Mouse (Mus musculus): ENCODE results near the gene Hcrt.

The Hcrt gene

DNA sequence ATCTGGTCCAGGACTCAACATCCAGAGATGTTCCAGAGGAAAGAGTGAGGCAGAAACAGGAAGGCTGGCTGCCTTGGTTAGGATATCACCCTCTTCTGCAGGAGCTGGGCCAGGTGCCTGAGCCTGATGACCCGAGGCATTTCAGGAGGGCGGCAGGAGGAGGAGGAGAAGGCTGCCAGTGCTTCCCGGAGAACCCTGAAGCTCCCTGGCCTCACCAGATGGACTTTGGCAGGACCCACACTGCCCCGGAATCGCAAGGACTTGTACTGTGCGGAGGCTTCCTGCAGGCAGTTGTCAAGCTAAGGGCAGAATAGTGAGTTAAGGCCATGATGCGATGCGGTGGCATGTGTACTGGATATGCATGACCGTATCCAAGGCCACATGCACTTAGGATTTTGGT is 4.0 kb upstream of the Hcrt start:
- peak; percentile 22 for DNase-seq

DNA sequence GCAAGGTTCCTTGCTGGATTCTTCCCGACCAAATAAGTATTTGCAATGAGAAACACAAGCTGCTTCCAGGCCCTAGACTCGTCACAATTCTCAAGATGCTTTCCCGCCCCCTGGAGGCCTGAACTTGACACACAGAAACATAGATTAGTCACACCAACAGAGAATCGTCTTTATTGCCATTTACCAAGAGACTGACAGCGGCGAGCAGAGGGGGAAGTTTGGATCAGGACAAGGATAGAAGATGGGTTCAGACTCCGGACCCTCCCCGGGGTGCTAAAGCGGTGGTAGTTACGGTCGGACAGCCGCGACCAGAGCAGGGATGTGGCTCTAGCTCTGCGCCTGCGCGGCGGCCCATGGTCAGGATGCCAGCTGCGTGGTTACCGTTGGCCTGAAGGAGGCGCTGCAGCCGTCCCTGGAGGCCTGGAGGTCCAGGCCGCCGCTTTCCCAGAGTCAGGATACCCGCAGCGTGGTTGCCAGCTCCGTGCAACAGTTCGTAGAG is 1.1 kb downstream of the Hcrt start:
- DNase-seq = peak; percentile 87

DNA sequence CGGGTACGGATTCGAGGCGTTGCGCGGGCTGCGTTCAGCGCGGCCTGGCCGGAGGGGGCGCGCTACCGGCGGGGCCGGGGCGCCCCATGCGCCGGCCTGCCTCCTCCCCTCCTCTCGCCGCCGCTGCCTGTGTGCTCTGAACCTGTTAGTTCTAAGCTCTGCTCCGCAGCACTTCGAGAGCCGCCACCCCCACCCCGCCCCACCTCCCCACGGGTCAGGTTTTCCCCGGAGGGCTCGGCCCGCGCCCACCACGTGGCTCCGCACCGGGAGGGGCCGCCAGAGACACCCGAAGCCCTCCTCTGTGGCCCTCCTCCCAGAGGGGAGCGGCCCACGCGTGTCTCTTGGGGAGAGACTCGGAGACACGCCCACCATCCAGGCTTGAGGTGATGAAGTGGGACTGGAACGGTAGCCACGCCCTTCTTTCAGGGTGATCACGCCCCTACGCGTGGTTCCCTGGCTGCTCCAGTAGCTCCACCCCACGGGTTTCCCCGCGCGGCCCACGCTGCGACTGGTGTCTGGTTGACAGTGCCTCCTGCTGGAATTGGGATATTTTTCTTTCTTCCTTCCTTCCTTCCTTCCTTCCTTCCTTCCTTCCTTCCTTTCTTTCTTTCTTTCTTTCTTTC is 3.0 kb downstream of the Hcrt start, which contains the start of gene Kcnh4:
Gene Kcnh4 (minus strand): TSS at position 332 of the 623 bp plus-strand sequence.
- peak; percentile 33 for DNase-seq

DNA sequence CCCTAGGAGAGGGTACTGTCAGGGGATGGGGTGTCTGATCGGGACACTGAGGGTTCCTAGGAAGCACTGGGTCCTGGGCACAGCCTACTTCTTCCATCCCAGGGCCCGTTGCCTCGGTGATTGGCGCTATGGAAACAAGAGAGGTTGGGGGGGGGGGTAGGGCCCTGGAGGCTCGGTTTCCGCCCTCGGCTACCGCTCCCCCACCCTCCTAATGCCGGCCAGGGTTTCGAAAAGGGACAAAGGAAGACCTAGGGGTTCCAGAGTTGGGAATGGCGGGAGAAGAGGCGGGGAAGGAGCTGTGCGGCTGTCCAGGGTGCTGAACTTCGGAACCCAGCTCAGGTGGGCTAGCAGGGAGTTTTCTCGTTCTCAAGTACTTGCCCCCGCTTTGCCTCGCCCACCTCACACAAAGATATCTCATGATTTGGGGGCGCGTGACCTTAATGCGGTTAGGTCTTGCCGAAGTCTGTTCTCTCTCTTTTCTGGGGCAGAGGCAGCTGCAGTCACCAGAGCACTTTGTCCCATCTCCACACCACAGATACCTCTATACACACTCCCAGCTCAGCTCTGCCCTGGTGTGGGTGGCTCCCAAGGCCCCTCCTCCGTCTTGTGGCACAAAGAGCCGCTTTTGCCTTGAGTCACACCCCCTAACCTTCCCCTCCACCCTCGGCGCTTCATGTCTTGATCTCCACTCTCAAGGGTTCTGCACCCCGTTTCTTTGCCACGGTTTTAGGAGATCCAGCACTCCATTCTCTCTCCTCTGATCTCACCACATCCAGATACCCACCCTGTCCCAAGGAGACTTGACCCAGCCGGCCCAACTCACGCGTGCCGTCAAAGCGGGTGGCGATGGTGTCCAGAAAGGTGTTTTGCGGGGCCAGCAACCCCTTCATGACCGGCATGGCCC is 3.8 kb downstream of the Hcrt start:
- peak; percentile 62 for DNase-seq

DNA sequence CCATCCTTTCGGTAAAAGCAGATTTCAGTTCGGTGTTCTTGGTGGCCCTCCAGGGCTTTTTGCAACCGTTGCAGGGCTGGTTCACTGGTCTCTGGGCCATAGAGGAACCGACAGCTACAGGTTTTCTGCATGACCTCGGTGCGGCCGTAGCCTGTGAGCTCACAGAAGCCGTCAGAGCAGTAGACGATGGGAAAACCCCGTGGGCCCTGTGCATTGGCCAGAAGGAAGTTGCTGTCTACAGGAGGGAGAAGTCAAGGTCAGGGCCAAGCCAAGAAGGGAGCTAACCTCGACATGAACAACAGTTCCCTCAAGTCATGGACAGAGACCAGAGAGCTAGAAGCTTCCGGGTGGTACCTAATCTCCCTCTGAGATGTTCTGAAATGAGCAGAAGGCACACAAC is 5.2 kb downstream of the Hcrt start:
- DNase-seq = no peak

DNA sequence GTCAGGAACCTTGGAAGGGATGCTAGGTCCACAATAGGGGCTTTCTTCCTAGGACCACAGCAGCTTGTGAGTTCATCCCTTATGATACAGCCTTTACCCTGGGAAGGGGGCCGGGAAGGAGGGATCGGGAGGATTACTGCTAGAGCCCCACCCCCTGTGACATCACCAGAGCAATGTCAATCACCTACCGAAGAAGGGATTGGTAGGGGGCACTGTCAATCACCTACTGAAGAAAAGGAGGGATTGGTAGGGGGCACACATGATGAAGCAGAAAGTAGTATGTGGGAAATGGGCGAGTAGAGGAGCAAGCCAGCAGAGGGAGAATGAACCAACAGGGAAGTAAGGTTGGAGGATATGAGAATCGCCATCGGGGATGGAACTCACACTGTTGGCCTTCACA is 6.3 kb downstream of the Hcrt start:
- DNase-seq = no peak

DNA sequence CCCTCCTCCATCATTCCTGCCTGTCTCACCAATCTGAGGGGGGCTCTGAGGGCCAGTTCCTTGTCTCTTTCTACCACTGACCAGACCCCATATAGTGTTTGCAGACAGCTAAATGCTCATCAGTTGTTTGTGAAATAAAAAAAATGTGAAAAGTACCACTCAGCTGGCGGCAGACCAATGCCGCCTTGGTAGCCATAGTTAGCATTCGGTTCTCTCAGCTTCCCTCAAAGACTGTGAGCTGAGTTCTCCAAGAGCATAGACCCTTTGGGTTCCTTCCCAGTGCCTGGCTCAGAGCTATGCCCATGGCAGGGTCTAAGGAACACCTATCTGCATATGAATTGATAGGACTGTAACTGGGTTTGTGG is 8.1 kb downstream of the Hcrt start:
- DNase-seq = no peak

DNA sequence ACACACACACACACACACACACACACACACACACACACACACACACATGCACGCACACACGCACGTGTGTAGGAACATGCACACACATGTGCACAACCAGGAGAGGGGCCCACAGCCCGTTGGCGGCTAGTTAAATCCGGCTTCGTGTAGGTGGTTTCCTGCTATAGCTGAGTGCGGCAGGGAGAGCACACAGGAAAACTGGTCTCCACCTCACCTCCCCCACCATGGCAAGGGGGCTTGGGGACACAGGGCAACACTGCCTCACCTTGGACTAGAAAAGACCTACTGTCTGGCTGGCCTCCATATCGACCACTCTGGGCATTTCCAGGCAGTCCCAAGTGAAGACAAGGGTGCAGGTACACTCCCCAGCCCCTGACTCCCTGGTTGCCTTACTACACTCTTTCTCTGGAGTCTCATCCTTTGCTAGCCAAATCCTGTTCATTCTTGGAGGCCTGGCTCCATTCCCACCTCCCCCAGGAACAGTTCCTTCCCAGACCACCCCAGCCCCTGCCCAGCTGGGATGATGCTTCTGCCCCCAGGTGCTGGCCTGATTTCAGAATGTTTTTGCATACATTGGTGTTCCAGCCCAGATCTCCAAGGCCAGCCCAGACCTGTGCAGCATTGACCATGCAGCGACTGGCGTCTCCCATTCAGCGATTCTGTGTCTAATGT is 8.6 kb downstream of the Hcrt start:
- DNase-seq = no peak

DNA sequence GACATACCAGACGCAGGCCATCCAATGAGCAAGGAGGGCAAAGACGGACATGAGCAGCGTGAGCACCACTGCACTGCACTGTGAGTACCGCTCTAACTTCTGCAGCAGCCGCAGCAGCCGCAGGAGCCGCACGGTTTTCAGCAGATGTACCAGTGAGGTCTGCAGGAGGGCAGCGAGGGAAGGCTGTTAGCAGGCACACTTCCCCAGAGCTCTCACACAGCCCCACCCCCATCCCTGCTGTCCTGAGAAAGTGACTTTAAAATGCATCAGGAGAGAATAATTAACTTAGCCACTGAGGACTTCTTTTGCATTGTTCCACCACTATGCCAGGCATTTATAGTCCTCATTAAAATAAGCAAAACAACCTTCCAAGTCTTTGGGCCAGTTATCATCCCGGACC is 10.4 kb downstream of the Hcrt start:
- peak; percentile 33 for DNase-seq

DNA sequence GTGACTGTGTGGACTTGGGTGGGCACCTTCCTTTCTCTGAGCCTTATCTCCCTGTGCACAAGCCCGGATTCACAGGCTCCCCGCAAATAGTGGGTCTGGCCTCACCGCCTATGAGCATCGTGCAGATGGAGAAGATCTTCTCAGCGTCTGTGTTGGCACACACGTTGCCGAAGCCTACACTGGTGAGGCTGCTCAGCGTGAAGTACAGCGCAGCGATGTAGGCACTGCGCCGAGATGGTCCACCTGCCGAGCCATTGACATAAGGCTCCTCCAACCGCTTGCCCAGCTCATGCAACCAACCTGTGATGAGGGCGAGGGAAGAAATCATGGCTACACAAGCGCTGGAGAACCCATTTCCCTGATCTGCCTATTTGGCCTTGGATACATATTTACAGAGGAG is 12.6 kb downstream of the Hcrt start:
- no peak for DNase-seq

DNA sequence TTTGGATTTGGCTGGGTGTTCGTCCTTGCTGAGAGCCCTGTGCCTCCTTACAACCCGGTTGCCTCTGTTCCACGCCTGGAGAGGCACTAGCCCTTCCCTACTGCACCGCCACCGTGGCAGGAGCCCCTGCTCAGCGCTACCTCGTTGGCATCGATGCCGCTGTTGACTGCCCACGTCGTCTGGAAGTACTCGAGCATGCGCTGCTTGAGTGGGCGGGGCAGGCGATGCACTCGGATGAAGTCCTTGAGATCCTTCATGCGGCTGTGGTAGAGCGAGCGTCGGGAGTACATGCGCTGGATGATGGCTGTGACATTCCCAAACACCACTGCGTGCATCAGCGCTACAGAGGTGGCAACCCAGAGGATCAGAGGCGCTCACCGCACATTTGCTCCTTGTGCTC is 13.3 kb downstream of the Hcrt start:
- DNase-seq = no peak

DNA sequence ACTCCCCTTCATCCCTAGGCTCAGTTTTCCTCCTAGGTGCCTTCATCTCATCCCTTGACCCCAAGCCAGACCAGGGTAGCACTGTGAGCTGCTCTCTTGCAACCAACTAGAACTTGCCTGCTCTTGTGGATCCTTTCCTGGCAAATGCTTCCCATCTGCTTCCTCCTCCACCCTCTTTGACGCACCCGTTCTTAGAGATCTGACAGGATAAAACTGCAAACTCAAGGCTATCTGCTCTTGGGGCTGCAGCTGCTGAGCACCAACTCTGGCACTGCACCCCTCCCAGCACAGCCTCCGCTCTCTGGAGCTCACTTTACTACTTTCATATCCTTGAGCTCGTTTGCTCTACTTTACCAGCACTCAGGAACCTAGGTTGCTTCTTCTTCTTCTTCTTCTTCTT is 14.1 kb downstream of the Hcrt start:
- DNase-seq = no peak

DNA sequence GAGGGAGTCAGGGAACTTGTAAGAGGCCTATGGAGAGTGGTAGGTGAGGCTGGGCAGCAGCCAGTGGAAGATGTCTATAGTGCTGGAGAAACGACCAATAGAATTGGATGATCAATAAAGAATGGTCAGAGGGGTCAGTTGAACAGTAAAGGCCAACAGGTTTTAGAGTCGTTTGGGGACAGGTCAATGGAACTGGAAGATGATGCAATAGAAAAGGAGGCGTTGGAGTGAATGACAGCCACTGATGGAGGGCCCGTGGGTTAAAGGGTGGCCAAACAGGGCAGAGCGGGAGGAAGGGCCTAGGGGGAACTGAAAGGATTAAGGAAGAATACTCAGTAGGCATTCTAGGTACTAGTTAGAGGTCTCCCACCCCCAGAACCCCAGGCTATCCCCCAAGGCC is 15.6 kb downstream of the Hcrt start:
- no peak for DNase-seq

DNA sequence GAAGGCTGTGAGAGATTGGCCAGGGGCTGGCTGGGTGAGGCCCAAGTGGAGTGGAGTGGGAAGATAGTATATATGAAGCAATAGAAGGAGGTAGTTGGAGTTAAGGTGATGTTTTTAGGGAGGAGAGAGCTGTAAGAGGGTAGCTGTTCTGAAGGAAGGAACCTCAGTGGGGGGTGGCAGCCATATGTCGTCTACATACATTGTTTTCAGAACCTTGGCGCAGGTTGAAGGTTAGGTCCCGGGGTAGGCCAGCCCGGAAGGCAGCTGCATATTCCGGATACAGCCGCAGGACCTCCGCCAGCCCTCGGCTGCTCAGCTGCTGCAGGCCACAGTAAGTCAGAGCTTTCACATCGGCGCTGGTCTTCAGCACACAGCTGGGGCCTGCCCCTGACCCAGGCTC is 16.2 kb downstream of the Hcrt start:
- no peak for DNase-seq

DNA sequence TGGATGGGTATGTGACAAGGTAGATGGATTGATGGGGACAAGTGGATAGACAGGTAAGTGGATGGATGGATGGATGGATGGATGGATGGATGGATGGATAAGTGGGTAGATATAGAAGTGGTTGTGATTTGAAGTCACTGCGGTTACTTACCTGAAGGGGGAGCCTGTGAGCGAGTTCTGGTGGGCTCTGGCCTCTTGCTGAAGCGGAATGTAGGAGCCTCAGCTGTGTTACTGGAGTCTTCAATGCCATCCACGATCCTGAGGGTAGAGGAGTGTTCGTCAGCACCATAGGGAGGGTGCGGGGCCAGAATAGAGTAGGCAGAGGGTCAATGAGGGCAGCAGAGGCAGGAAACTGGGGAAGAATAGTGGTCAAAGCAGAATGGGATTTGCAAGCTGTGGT is 17.6 kb downstream of the Hcrt start:
- peak; percentile 55 for DNase-seq

DNA sequence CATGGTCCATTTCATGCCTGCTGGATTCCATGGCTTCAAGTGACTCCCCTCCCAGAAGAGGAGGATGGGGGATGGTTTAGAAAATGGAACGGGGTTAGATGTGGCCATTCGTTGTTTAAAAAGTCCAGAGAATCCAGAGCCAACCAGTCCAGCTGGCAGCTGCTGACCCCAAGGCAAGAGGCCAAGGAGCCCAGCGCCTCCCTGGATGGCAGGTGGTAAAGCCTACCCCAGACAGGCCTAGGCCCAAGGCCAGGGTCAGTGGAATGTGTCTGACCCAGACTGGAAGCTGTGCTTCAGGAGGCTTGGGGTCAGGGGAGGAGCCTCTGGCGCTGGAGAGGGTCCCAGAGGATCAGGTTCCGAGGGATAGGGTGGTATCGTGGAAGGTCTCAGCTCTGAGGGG is 21.4 kb downstream of the Hcrt start:
- peak; percentile 61 for DNase-seq

DNA sequence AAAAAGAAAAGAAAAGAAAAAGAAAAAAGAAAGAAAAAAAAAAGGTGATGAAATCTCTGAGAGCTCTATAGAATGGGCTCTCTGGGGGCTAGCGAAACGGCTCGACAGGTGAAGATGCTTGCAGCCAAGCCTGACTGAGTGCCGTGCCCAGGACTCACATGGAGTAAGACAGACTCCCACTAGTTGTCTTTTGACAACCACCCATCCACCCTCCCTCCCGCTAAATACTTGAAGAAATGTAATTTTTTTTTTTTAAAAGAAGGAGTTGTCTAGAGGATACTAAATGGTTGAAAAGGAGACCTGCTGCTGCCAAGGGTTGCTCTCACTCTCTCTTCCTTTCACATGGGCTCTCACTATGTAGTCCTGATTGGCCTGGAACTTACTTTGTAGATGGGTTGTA is 24.0 kb downstream of the Hcrt start:
- DNase-seq = no peak

DNA sequence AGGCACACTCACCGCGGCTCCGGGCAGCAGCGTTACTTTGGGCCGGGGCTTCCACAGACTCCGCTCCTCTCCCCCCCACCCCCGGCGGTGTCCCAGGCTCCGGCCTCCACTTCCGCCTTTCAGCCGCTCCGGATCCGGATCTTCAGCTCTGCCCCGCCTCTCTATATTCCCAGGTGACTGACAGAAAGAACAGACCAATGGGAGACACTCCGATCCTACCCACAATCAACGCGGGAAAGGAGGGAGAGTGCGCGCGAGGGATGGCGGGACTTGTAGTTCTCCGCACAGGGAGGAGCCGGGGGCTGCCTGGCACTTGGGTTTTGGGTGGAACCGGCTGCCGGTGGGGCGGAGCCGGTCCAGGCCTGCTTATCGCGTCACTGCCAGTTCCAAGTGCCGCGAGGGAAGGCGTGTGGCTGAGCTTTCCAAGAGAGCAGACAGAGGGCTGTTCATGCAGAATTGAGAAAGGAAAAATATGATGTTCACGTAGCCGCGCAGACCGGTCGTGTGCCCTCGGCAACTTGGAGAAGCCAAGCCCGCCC is 24.6 kb downstream of the Hcrt start, which contains the start of gene Rab5c:
Gene Rab5c (minus strand): TSS at position 150 of the 539 bp plus-strand sequence.
- DNase-seq = peak; percentile 99

DNA sequence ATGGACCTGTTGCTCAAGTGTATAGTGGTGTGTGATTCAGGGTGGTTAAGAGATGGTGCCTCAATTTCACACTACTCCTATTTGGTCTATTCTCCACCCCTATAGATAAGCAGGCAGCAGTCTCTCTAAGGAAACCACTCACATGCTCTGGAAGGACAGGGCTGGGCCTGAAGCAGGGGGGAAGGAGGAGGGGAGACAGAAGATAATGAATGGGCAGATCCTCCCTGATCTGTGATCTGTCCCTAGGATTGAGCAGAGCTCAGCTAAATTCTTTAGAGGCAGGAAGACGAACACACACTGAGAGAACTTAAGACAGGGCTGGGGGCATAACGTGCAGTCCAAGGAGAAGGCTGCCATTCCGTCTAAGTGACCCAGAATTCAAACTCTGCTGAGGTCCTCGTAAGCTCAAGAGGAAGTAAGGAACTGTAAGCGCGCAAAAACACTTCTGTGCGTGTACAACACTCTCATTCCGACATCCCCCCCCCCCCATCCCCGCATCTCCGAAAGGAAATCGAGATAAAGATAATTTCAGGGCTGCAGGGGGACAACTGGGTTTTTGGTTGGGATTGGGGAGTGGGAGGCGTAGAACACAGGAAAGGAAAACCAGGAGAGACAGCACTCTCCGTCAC is 25.5 kb downstream of the Hcrt start:
- DNase-seq = peak; percentile 44

DNA sequence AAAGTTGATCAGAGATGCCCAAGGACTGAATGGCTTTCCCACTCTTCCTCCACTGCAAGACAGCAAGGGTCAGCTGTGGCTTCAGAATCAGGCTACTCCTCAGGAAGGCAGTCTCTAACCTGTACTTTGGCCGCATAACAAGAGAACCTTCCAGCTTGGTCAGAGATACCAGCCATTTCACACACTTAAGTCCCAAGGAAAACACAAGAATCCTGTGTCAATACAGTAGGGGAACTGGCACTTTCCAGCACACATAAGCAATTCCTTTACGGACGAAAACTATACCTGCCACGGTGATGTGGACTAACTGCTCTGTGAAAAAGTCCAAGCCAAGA is 26.0 kb downstream of the Hcrt start:
- peak; percentile 39 for DNase-seq

DNA sequence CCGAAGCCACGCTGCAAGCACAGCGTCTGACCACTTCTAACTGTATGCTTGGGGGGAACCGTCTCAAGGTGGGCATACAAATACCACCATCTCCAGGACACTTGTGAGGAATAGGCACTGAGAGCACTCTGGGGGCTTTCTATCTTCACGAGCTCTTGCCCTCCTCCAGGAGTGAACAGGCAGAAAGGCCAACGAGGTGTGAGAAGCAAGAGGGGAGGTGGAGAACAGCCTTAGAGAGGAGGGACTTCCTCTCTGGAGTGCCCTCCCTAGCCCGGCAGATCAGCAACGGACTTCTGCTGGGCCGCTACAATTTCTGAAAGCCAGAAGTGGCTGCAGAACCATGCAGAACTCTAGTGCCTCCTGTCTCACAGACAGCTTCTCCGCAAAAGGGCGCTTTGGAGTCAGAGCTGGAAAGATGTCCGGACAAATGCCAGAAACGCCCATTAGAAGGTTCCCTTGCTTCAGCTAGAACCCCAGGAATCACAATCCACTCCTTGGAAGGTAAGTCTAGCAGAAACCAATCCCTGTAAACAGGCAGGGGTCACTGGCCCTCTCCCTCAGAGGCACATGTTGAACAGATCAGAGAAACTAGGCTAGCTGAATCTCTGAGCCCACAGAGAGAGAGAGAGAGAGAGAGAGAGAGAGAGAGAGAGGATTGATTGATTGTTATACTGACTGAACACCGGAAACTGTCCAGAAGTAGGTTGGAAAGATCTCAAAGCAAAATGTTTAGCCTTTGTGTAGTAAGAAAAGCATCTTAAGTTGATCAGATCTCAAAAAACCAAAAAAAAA is 26.6 kb downstream of the Hcrt start:
- no peak for DNase-seq

All from kidney, postnatal 14 days (tissue).